Mouse (Mus musculus): ENCODE measurements at regions not wholly inside any gene's neighbourhood (a gene's known extent, or its start where the extent isn't known, plus 50 kb on each side); places are given as distances from the start of the nearest gene placed in this dataset.
A peak's percentile ranks its signal among the peaks of the same experiment; 100 is the strongest.

DNA sequence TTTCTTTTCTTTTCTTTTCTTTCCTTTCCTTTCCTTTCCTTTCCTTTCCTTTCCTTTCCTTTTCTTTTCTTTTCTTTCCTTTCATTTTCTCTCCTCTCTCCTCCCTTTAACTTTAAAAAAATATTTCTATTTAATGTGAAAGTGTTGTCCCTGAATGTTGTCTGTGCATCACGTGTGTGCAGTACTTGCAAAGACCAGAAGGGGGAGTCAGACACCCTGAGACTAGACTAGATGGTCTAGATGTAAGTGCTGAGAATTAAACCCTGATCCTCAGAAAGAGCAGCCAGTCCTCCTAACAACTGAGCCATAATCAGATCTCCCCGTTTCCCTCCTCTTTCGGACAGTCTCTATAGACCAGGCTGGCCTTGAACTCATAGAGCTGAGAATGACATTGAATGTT lies 151.7 kb downstream of the Mtx2 start:
- no peak for DNase-seq (ENCODE audit: low read depth, low spot score)

- DNase-seq (ENCODE audit: low read depth, low spot score): no peak
These were observed 152.2 kb downstream of the Mtx2 start for GRCm38 (mm10) chr2:74977828-74978227.

DNA sequence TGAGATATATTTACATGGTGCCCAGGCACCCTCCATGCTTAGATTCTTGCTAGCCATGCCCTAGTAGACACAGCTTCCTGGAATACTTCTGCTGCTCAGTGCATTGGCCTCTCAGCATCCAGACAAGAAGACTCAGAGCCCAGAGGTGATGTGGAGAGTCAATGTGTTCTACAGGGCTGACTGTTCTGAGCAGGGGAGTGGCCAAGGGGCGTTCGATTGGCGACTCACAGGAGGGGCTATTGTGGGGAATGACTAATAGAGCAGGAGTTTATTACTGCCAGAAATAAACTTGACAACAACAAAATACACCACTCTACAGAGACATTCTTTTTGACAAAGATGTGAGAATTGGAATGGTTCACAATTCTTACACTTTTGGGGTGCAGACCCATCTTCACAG lies 156.3 kb downstream of the Mtx2 start:
- DNase-seq (ENCODE audit: low read depth, low spot score): peak; percentile 51

- DNase-seq (ENCODE audit: low read depth, low spot score): no peak
These were observed 168.2 kb downstream of the Mtx2 start for GRCm38 (mm10) chr2:74993802-74994201.

GRCm38 (mm10) chr2:74994998-74995397 lies 169.4 kb downstream of the Mtx2 start:
- DNase-seq (ENCODE audit: low read depth, low spot score): no peak

- DNase-seq (ENCODE audit: low read depth, low spot score): peak; percentile 54
These were observed 172.1 kb downstream of the Mtx2 start for GRCm38 (mm10) chr2:74997736-74998135.

DNA sequence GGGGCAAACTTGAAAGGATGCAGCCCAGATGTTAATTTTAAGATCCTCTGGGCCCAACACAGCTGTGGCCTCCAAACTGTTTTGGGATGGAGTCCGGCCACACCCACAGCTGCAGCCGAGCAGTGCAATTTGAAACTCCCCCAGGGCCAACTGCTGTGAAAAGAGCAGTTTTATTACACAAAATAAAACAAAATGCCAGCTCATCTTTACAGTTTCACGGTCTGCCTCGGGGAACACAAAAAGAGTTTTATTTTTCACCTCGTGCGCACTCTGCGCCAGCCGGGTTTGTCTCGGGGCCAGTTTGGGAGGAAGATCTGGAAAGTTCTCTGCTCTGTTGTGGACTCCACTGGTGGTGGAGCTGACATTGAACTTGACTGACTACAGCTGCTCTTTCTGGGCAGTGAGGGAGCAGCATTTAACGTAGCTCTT lies 174.8 kb downstream of the Mtx2 start:
- DNase-seq (ENCODE audit: low read depth, low spot score): peak; percentile 87

- DNase-seq (ENCODE audit: low read depth, low spot score): no peak
These were observed 177.0 kb downstream of the Mtx2 start for GRCm38 (mm10) chr2:75002562-75002961.

DNA sequence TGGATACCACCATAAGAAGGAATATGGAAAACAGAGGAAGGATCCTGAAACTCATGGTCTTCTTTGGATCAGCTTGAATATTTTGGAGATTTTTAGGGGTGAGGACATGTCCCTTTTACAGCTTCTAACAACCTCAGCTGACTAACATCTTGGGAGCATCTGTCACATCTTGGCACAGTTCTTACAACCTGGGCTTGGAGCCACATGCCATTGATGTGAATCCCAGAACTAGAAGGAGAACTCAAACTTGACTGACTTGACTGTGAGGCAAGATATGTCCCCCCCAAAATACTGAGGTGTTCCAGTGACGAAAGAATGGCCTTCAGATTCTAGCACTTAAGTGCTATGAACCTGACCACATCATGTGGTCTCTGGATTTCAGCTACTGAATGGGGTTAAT lies 182.5 kb downstream of the Mtx2 start:
- peak; percentile 72 for DNase-seq (ENCODE audit: low read depth, low spot score)

- DNase-seq (ENCODE audit: low read depth, low spot score): no peak
These were observed 185.0 kb downstream of the Mtx2 start for GRCm38 (mm10) chr2:75010647-75011046.

DNA sequence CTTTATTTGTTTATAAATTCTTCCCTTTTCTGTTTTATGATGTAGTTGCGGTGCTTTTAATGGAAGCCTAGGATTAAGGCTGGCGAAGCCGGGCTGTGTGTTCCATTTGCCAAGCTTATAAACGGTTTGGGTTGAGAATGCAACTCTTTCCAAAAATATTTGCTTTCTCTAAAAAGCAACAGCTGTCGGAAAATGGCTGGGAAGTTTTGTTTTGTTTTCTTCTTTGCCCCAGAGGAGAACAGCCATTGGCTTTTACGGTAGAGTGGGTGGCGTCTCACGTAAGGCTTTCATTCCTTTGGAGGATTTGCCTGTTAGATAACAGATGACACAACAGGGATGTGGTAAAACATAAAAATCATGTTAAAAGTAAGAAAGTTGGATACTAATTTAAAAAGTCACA lies 186.4 kb downstream of the Mtx2 start:
- no peak for DNase-seq (ENCODE audit: low read depth, low spot score)

DNA sequence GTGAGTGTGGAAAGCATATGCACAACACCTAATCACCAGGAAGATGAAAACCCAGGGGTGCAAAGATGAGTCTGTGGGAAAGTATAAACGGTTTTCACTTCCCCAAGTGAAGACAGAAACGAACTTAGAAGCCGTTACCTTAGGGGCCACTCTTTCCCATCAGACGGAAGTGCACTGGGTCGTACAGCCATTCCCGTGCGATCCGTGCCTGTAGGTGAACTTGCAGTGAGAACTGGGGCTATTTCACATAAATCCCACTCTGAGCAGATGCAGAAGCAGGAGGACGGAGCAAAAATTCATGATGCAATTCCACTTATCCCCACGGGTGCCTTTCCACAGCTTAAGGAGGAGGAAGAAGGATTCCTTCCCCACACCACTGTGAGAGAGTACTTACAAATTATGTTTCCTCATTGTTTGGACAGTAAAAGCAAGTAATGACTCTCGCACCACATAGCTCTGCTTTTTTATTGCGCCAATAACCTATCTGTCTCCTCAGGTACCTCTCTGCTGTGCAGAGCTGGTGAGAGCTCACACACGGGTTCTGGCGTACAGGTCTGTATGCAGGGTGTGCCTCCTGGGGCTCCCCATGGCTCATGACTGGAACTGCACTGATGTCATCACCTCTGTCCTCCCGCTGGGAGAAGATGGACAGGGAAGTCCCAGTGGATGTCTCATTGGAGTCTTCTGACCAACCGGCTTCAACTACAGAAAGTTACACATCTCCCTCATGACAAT lies 189.6 kb downstream of the Mtx2 start:
- no peak for DNase-seq (ENCODE audit: low read depth, low spot score)

DNA sequence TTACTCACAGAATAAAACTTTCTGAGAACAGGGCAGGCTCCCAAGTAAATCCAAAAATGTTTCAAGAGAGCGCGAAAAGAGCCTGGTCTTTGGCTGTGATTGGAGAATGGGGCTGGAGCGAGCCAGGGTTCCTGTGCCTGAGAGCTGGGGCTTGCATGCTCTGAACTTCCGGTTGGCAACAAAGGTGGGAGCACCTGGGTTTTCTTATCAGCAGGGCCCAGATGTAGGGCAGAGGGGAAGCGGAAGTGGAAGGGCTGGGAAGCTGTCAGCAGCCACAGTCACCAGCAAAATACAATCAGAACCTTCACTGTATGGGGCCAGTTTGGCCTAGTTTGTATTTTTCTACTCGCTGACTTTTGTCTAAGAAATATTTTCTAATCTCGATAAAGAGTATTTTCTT lies 193.9 kb downstream of the Mtx2 start:
- no peak for DNase-seq (ENCODE audit: low read depth, low spot score)

GRCm38 (mm10) chr2:75021639-75022038 lies 196.0 kb downstream of the Mtx2 start:
- DNase-seq (ENCODE audit: low read depth, low spot score): no peak

- DNase-seq (ENCODE audit: low read depth, low spot score): no peak
These were observed 202.5 kb downstream of the Mtx2 start for GRCm38 (mm10) chr2:75028151-75028550.

GRCm38 (mm10) chr2:75029089-75029693 lies 203.6 kb downstream of the Mtx2 start:
- peak; percentile 61 for DNase-seq (ENCODE audit: low read depth, low spot score)

DNA sequence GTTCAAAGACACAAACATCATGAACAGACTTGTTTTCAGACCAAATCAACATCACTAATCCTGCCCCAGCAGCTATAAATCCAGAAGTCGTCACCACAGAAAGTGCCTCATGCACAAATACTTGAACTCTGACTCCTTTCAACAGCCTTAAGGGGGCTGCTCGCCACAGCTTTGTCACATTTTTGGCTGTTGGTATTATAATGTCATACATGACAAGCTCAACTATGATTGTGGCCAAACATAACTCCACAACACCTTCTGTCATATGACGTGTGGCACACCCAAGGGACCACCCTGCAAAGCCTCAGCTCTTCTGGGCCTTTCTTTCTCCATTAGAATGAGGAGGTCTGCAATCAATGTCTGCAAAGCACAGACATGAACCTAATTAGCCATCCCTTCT lies 209.1 kb downstream of the Mtx2 start:
- DNase-seq (ENCODE audit: low read depth, low spot score): peak; percentile 51

GRCm38 (mm10) chr2:75039066-75039465 lies 213.5 kb downstream of the Mtx2 start:
- DNase-seq (ENCODE audit: low read depth, low spot score): peak; percentile 79

- peak; percentile 95 for DNase-seq (ENCODE audit: low read depth, low spot score)
These were observed 221.3 kb downstream of the Mtx2 start for GRCm38 (mm10) chr2:75046892-75047291.

DNA sequence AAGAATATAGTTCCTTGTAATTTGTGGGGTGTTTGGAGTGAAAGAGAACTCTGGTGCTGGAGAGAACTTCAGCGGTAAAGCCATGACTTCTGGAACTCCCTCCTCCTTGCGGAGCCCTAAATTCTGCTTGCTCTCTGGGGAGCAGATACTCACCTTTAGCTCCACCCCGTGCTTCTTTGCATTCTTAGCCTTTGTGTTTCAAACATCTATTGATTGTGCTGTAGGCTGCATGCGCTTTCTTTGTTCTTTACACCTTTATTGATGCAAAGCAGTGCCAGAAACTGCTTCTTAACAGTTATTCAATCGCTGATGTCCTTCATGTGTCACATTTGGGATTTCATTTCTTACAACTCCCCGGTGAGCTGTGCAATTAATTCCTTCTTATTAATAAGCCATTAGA lies 222.5 kb downstream of the Mtx2 start:
- no peak for DNase-seq (ENCODE audit: low read depth, low spot score)

GRCm38 (mm10) chr2:75054474-75055186 lies 229.0 kb downstream of the Mtx2 start:
- no peak for DNase-seq (ENCODE audit: low read depth, low spot score)

DNA sequence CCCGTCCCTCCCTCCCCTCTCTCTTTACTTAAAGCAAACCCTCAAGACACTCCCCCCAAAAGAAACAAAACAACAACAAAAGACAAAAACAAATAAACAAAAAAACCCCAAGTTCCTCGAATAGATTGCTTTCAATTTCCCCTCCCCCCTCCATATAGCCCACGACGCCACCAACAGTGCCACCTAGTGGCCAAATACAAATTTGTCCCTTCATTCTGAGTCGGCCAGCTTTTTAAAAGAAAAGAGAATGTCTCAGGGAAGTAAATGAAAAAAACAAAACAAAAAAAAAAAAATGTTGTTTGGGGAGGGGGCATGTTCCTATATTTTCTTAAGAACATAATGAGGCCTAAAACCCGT lies 229.6 kb downstream of the Mtx2 start:
- peak; percentile 87 for DNase-seq (ENCODE audit: low read depth, low spot score)

DNA sequence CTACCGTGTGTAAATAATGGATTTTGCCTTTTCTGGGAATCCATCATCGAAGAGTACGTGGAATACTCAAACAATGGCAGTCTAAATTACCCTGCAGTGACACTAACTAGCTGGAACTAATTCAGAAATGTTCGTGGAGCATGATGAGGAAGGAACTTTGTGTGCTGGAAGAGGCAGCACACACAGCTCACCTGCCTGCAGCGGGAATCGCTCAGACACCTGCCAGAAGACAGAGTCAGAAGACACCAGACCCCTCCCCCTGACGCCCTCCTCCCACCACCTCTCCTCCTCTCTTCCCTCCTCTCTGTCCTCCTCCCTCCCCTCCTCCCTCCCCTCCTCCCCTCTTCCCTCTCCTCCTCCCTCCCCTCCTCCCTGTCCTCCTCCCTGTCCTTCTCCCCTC lies 235.4 kb downstream of the Mtx2 start:
- DNase-seq (ENCODE audit: low read depth, low spot score): no peak

All from 3T3-L1 (cell line).